In the genomic region with DNA sequence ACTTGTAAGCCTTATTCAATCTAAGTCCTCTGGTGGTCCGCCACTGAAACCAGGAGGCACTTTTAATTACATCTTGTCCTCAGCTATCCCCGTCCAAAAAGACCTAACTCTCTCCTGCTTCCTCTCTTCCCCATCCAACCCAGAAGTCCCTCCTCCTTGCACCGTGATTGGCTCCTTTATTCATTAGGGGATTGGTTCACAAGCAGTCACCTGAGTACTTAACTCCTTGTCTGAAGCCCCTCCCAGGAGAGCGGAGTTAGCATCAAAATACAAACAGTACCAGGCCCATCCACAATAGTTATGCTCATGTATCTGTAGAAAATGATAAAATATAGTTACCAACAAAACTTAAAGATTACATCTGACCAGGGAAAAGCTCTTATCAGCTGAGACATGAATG, we compare ENCODE assay signal across 28 mouse cellular contexts. TPM values are rescaled to one million over a fixed set of nuclear protein-coding genes. Genes with fewer than 3 reads are reported as not detected.
A peak's percentile ranks its signal among the peaks of the same experiment; 100 is the strongest.
DNase-seq lines count a peak whose midpoint lies in the region; ATAC-seq and TF ChIP-seq lines count a peak whose summit lies in the region.
"Had no signal": no experiment of that assay in that cellular context is flagged by ENCODE, and none has a peak within 500 bp of the region (broad histone marks: within the 10 kb centered on the region; RNA-seq: fewer than 3 reads in every experiment).

No protein-coding gene starts in this region.

- peaks cover 9% of the 10 kb centered on the region; the same call in 1 of the 2 replicates for H3K9me3 ChIP-seq in ES-Bruce4 (replicated peaks; ENCODE audit: control insufficient read depth, insufficient read depth, low read length, poor library complexity, severe bottlenecking)
- H3K9me3 ChIP-seq in ES-E14 (ENCODE audit: control insufficient read depth, insufficient read depth, low read depth, low read length): no peaks in the 10 kb centered on the region
- H3K9me3 ChIP-seq: forebrain, embryonic 12.5 days had no signal

- peak; percentile 27 for DNase-seq in testis, postnatal 14 days (ENCODE audit: low spot score)
- DNase-seq in testis, postnatal 10 days (ENCODE audit: low spot score): no peak
- DNase-seq in ES-E14 (ENCODE audit: low read depth, low spot score): peak; percentile 59
- DNase-seq in ZHBTc4 (ENCODE audit: low read depth, low spot score): peak; percentile 91
- no peak for DNase-seq in lung, postnatal 25 days (ENCODE audit: low spot score)
- DNase-seq in liver: no peak
- DNase-seq: adrenal gland, adult 2 months; adrenal gland, postnatal 10 days; adrenal gland, postnatal 25 days; cerebellum, adult 11 months; cerebellum, adult 18-20 months; cerebellum, adult 8-10 months; cerebellum, adult 9-11 months; cerebellum, postnatal 14 days; cerebellum, postnatal 36 days; embryo, embryonic 11 days had no signal

- no peak for TF ChIP-seq EP300 in ES-Bruce4 (IDR thresholded peaks at IDR 0.05; ENCODE audit: insufficient read depth, low read depth, low read length)

- TF ChIP-seq CTCF in ES-Bruce4 (IDR thresholded peaks at IDR 0.05; ENCODE audit: low read depth, low read length): no peak

- peak overlapping the region; percentile 50 for H3K4me3 ChIP-seq in ES-Bruce4 (ENCODE audit: low read depth, low read length)
- H3K4me3 ChIP-seq in ES-E14 (ENCODE audit: insufficient read depth in 1 of 2, low read depth in 1 of 2, low read length in 2 of 2, poor library complexity in 1 of 2, severe bottlenecking in 1 of 2): peak overlapping the region; percentile 14 to 60; a peak in 3 of 4 replicates
- H3K4me3 ChIP-seq: embryonic facial prominence, embryonic 13.5 days; embryonic facial prominence, embryonic 15.5 days; erythroblast, embryonic 14.5 days; forebrain, embryonic 10.5 days; forebrain, embryonic 12.5 days had no signal

- in situ Hi-C loops in ES-E14 (cut with MboI; ENCODE audit: low sequenced_read_pairs in 2 of 2, unreplicated experiment in 2 of 2): no loop called here

- TF ChIP-seq POLR2A in ES-Bruce4 (IDR thresholded peaks at IDR 0.05; ENCODE audit: insufficient read depth, low read length): no peak

- ATAC-seq in frontal cortex, adult (ENCODE audit: low TSS enrichment): no peak
- ATAC-seq: forebrain, embryonic 14.5 days; forebrain, embryonic 16.5 days had no signal

- H3K36me3 ChIP-seq in ES-Bruce4 (ENCODE audit: control insufficient read depth, insufficient read depth, low read length, poor library complexity, severe bottlenecking) (peaks cover 39% of the 10 kb centered on the region), ES-E14 (ENCODE audit: control insufficient read depth, insufficient read depth, low read length, poor library complexity, severe bottlenecking) (peaks cover 10% of the 10 kb centered on the region)

- H3K4me1 ChIP-seq in ES-Bruce4 (ENCODE audit: control insufficient read depth, insufficient read depth, low read length): no peaks in the 10 kb centered on the region
- H3K4me1 ChIP-seq in ES-E14 (ENCODE audit: control insufficient read depth in 2 of 2, insufficient read depth in 2 of 2, low read length in 2 of 2, poor library complexity in 1 of 2): peaks cover 0 to 2% of the 10 kb centered on the region in 2 experiments; a peak in 1 of 4 replicates
- H3K4me1 ChIP-seq: embryonic facial prominence, embryonic 13.5 days; embryonic facial prominence, embryonic 15.5 days; forebrain, embryonic 10.5 days; forebrain, embryonic 12.5 days had no signal

- H3K27ac ChIP-seq in ES-Bruce4 (ENCODE audit: insufficient read depth, low read length) (peak overlapping the region; percentile 5; the same call in 1 of the 2 replicates), ES-E14 (ENCODE audit: insufficient read depth, low read depth, low read length, poor library complexity, severe bottlenecking) (no peak overlapping the region)
- H3K27ac ChIP-seq: embryonic facial prominence, embryonic 13.5 days; embryonic facial prominence, embryonic 15.5 days; forebrain, embryonic 10.5 days; forebrain, embryonic 12.5 days had no signal

- no peaks in the 10 kb centered on the region for H3K27me3 ChIP-seq in ES-Bruce4 (ENCODE audit: control insufficient read depth, insufficient read depth, low read length, poor library complexity, severe bottlenecking)
- H3K27me3 ChIP-seq: embryonic facial prominence, embryonic 13.5 days; embryonic facial prominence, embryonic 15.5 days; forebrain, embryonic 12.5 days had no signal

- H3K9ac ChIP-seq in ES-Bruce4 (ENCODE audit: low read depth, poor library complexity, severe bottlenecking) (peak overlapping the region; percentile 24; the same call in 1 of the 2 replicates), ES-E14 (ENCODE audit: insufficient read depth, low read depth, low read length, poor library complexity, severe bottlenecking) (no peak overlapping the region; the same call in 1 of the 2 replicates)
- H3K9ac ChIP-seq: embryonic facial prominence, embryonic 13.5 days; embryonic facial prominence, embryonic 15.5 days; forebrain, embryonic 12.5 days had no signal

TF ChIP-seq in ES-E14, 5 proteins besides CTCF, POLR2A, EP300 and RAD21:
- TF ChIP-seq HCFC1 (IDR thresholded peaks at IDR 0.05; ENCODE audit: borderline replicate concordance, insufficient read depth, low read length): no peak
TF ChIP-seq in ES-E14: peak in this region for 0.

RNA-seq across cellular contexts. Expression of a gene that starts 14.5 kb away (rescaled TPM):
- 34.4 and 41.6 TPM in 2 replicates for polyA plus RNA-seq in ES-Bruce4 (2011; ENCODE audit: insufficient read depth, insufficient read length, low read depth, missing spikeins)
- 90.7 and 129 TPM in 2 replicates for total RNA-seq in ES-E14 (2012; rRNA removed)

RNA-seq across cellular contexts. Expression of a gene that starts 19.7 kb away (rescaled TPM):
- polyA plus RNA-seq in ES-Bruce4 (2011; ENCODE audit: insufficient read depth, insufficient read length, low read depth, missing spikeins): 10.8 and 11.4 TPM in 2 replicates
- 9.6 and 11.3 TPM in 2 replicates for total RNA-seq in ES-E14 (2012; rRNA removed)
- polyA plus RNA-seq: erythroblast, embryonic 14.5 days had no signal

RNA-seq across cellular contexts. Expression of a gene that starts 52.1 kb away (rescaled TPM):
- 1.2 and 1.4 TPM in 2 replicates for polyA plus RNA-seq in ES-Bruce4 (2011; ENCODE audit: insufficient read depth, insufficient read length, low read depth, missing spikeins)
- total RNA-seq in ES-E14 (2012; rRNA removed): 0.22 TPM in 1 of 2 replicates, not detected in the other
- total RNA-seq: common myeloid progenitor, adult 5-6 weeks; MEL had no signal
- polyA plus RNA-seq: C2C12; erythroblast, embryonic 14.5 days had no signal

Comparison
In these comparisons a context has a peak if more than half of its experiments do, and no peak if none do; other contexts are left out.
1. DNase-seq: peak in testis, postnatal 14 days (single experiment), ES-E14 (single experiment) and ZHBTc4 (single experiment); none in testis, postnatal 10 days (single experiment), lung, postnatal 25 days (single experiment) and liver (single experiment).